Mouse (Mus musculus) embryonic fibroblast, embryonic 13.5 days (primary cell): ENCODE results near the gene Fxyd2. TPM values are rescaled to one million over a fixed set of nuclear protein-coding genes. Genes with fewer than 3 reads are reported as not detected.

Source experiments
- H3K27ac ChIP-seq: 2 replicates; pipeline ENCODE4 v1.5.1; 2012; ENCODE audit warnings: low read length, control low read depth, inconsistent platforms; ENCODE audit not compliant: insufficient read depth
- H3K4me1 ChIP-seq: 2 replicates; pipeline ENCODE4 v1.6.1; 2011; ENCODE audit warnings: low read length; ENCODE audit not compliant: control insufficient read depth, insufficient read depth
- H3K4me3 ChIP-seq: 2 replicates; pipeline ENCODE4 v1.5.1; 2011; ENCODE audit warnings: mild to moderate bottlenecking, control low read depth, low read length; ENCODE audit not compliant: insufficient read depth
- CTCF ChIP-seq: IDR thresholded peaks from 2 replicates; pipeline ENCODE4 v1.5.1; 2011; ENCODE audit warnings: mild to moderate bottlenecking, control low read depth, low read length, moderate library complexity, borderline replicate concordance; ENCODE audit not compliant: insufficient read depth
- POLR2A ChIP-seq: IDR thresholded peaks from 2 replicates; pipeline ENCODE4 v1.6.1; 2011; ENCODE audit warnings: low read depth, mild to moderate bottlenecking, control low read depth, low read length, moderate library complexity
- polyA plus RNA-seq: library from polyadenylated mRNA; stranded (reverse); fragments of >200 nt; gene quantifications from 2 replicates; pipeline ENCODE4 v1.2.4, GENCODE M21; 2011; ENCODE audit warnings: low read depth; ENCODE audit not compliant: missing spikeins, insufficient read length

Gene Fxyd2
- polyA plus RNA-seq, 1 experiment = not detected

- TF ChIP-seq CTCF (peak; percentile 90), POLR2A (no peak)
- no peak overlapping the region for H3K4me3 ChIP-seq
- no peaks in the 10 kb centered on the region for H3K4me1 ChIP-seq
- no peak overlapping the region for H3K27ac ChIP-seq
Measured at GRCm38 (mm10) chr9:45388385-45388994, 11.0 kb upstream of the Fxyd2 start.

- H3K4me3 ChIP-seq = no peak overlapping the region
- H3K4me1 ChIP-seq = no peaks in the 10 kb centered on the region
- no peak for TF ChIP-seq CTCF
- TF ChIP-seq POLR2A = no peak
- H3K27ac ChIP-seq = no peak overlapping the region
Measured at GRCm38 (mm10) chr9:45389596-45389995, 9.9 kb upstream of the Fxyd2 start.

- no peak for TF ChIP-seq POLR2A
- TF ChIP-seq CTCF = no peak
- Histone ChIP-seq H3K4me3 (no peak overlapping the region), H3K27ac (no peak overlapping the region)
Measured at GRCm38 (mm10) chr9:45391299-45391698, 8.2 kb upstream of the Fxyd2 start.

GRCm38 (mm10) chr9:45395218-45395617 is 4.3 kb upstream of the Fxyd2 start:
- Histone ChIP-seq H3K27ac (no peak overlapping the region), H3K4me3 (no peak overlapping the region), H3K4me1 (no peaks in the 10 kb centered on the region)
- TF ChIP-seq POLR2A = no peak

More at GRCm38 (mm10) chr9:45391299-45391698, 8.2 kb upstream of the Fxyd2 start:
- no peaks in the 10 kb centered on the region for H3K4me1 ChIP-seq

- Histone ChIP-seq H3K4me3 (no peak overlapping the region), H3K27ac (no peak overlapping the region), H3K4me1 (no peaks in the 10 kb centered on the region)
- TF ChIP-seq CTCF (no peak), POLR2A (no peak)
Measured at GRCm38 (mm10) chr9:45395796-45396195, 3.7 kb upstream of the Fxyd2 start.

GRCm38 (mm10) chr9:45398336-45398735 is 1.1 kb upstream of the Fxyd2 start:
- Histone ChIP-seq H3K4me3 (no peak overlapping the region), H3K4me1 (no peaks in the 10 kb centered on the region), H3K27ac (no peak overlapping the region)
- TF ChIP-seq CTCF = no peak
- TF ChIP-seq POLR2A = no peak

- Histone ChIP-seq H3K4me3 (no peak overlapping the region), H3K4me1 (no peaks in the 10 kb centered on the region), H3K27ac (no peak overlapping the region)
- TF ChIP-seq POLR2A (no peak), CTCF (no peak)
Measured at GRCm38 (mm10) chr9:45401851-45402250, 2.4 kb downstream of the Fxyd2 start.

GRCm38 (mm10) chr9:45402957-45403356 is 3.5 kb downstream of the Fxyd2 start:
- Histone ChIP-seq H3K4me3 (no peak overlapping the region), H3K27ac (no peak overlapping the region), H3K4me1 (no peaks in the 10 kb centered on the region)
- no peak for TF ChIP-seq POLR2A
- no peak for TF ChIP-seq CTCF

GRCm38 (mm10) chr9:45405694-45406093 is 6.2 kb downstream of the Fxyd2 start:
- no peak for TF ChIP-seq CTCF
- no peak for TF ChIP-seq POLR2A
- Histone ChIP-seq H3K4me3 (no peak overlapping the region), H3K4me1 (no peaks in the 10 kb centered on the region), H3K27ac (no peak overlapping the region)

- no peaks in the 10 kb centered on the region for H3K4me1 ChIP-seq
- H3K4me3 ChIP-seq = no peak overlapping the region
- TF ChIP-seq CTCF (no peak), POLR2A (no peak)
- no peak overlapping the region for H3K27ac ChIP-seq
Measured at GRCm38 (mm10) chr9:45406808-45407207, 7.3 kb downstream of the Fxyd2 start.
